Mouse (Mus musculus) testis, adult 2 months (tissue): ENCODE data around the gene Actn1.

Experiments
- CTCF ChIP-seq: fragments of 200-500 bp; IDR thresholded peaks from 2 replicates; pipeline ENCODE4 v1.5.1; 2012; ENCODE audit warnings: low read depth, mild to moderate bottlenecking, inconsistent platforms, low read length, moderate library complexity; ENCODE audit not compliant: control insufficient read depth, insufficient read depth, insufficient replicate concordance
- POLR2A ChIP-seq: fragments of 200-500 bp; IDR thresholded peaks from 2 replicates; pipeline ENCODE4 v1.6.1; 2012; ENCODE audit warnings: low read depth, mild to moderate bottlenecking, inconsistent platforms, low read length, moderate library complexity; ENCODE audit not compliant: control insufficient read depth

GRCm38 (mm10) chr12:80258520-80259215 lies 1.5 kb downstream of the Actn1 start:
- TF ChIP-seq POLR2A (no peak), CTCF (no peak)
